Mouse (Mus musculus) hindbrain, postnatal 0 days (tissue): ENCODE results near the gene Gpr162. TPM values are rescaled to one million over a fixed set of nuclear protein-coding genes. Genes with fewer than 3 reads are reported as not detected.
A peak's percentile ranks its signal among the peaks of the same experiment; 100 is the strongest.

Experiments
- ATAC-seq: fragments of 200-750 bp; cut with Nextera tagmentation; 2 replicates; pipeline ENCODE4 v1.8.0; 2017; ENCODE audit warnings: mild to moderate bottlenecking, moderate TSS enrichment, moderate library complexity
- DNase-seq: peaks from one replicate; pipeline ENCODE4 v3.0.0-alpha.2; 2015; ENCODE audit warnings: low spot score
- H3K27ac ChIP-seq: fragments of 300-500 bp; sonication (generic); 2 replicates; pipeline ENCODE4 v1.5.1; 2014; ENCODE audit warnings: mild to moderate bottlenecking
- H3K27me3 ChIP-seq: fragments of 300-500 bp; sonication (generic); 2 replicates; pipeline ENCODE4 v1.6.1; 2014; ENCODE audit warnings: low read length, mixed read lengths; ENCODE audit not compliant: insufficient read depth
- H3K36me3 ChIP-seq: fragments of 300-500 bp; sonication (generic); 2 replicates; pipeline ENCODE4 v1.6.1; 2014; ENCODE audit warnings: low read length, mixed read lengths; ENCODE audit not compliant: insufficient read depth
- H3K4me1 ChIP-seq: fragments of 300-500 bp; sonication (generic); 2 replicates; pipeline ENCODE4 v1.6.1; 2014; ENCODE audit warnings: antibody characterized with exemption, low read length, mixed read lengths; ENCODE audit not compliant: insufficient read depth
- H3K4me2 ChIP-seq: fragments of 300-500 bp; sonication (generic); 2 replicates; pipeline ENCODE4 v1.6.1; 2014; ENCODE audit warnings: low read depth, mild to moderate bottlenecking, low read length, moderate library complexity, mixed read lengths
- H3K4me3 ChIP-seq: fragments of 300-500 bp; sonication (generic); 2 replicates; pipeline ENCODE4 v1.5.1; 2014; ENCODE audit warnings: low read length
- H3K9ac ChIP-seq: fragments of 300-500 bp; sonication (generic); replicated peaks from 2 replicates; pipeline ENCODE4 v1.6.1; 2014; ENCODE audit warnings: mild to moderate bottlenecking, low read length, moderate library complexity, mixed read lengths
- H3K9me3 ChIP-seq: fragments of 300-500 bp; sonication (generic); 2 replicates; pipeline ENCODE4 v1.6.1; 2016; ENCODE audit warnings: low read length, mixed read lengths
- CTCF ChIP-seq: IDR thresholded peaks from 2 replicates; pipeline ENCODE4 v1.5.1; 2016; ENCODE audit warnings: antibody characterized with exemption, control low read depth, low read depth
- WGBS: fragments of 180-500 bp; shearing (Covaris S2); extraction: QIAGEN DNeasy Blood & Tissue Kit; methylation state at CpG from one replicate; pipeline ENCODE4 v1.1.7; 2014; 5-methylcytosine and 5-hydroxymethylcytosine counted together
- polyA plus RNA-seq: library from polyadenylated mRNA; unstranded; fragments of >200 nt; fragmentation: Nextera tagmentation; extraction: Ambion mirVana; gene quantifications from 2 replicates; pipeline ENCODE4 v1.2.1, GENCODE M21; 2015
- total RNA-seq: library from RNA; depleted of rRNA; stranded (reverse); fragments of >200 nt; gene quantifications from 2 replicates; pipeline ENCODE4 v1.2.3, GENCODE M21; 2014; rRNA removed

Gpr162 gene
- total and polyA plus RNA-seq, 2 experiments from 2014 or later, result 31.9 to 194 TPM

- H3K36me3 ChIP-seq, result no peaks in the 10 kb centered on the region
- H3K9ac ChIP-seq, result peak overlapping the region; percentile 54
- ATAC-seq, result peak; percentile 11
- 1% methylated on average over 35 of the region's 35 CpGs for WGBS
- no peaks in the 10 kb centered on the region for H3K9me3 ChIP-seq
- peak; percentile 86 for TF ChIP-seq CTCF
- peak overlapping the region; percentile 97 for H3K4me2 ChIP-seq
- peak overlapping the region; percentile 78 for H3K27ac ChIP-seq
- no peaks in the 10 kb centered on the region for H3K27me3 ChIP-seq
- peak; percentile 87 for DNase-seq
- peaks cover 23% of the 10 kb centered on the region for H3K4me1 ChIP-seq
- peak overlapping the region; percentile 51 for H3K4me3 ChIP-seq
Observed at GRCm38 (mm10) chr6:124809052-124809774, 54.6 kb downstream of the Gpr162 start.

Other genes with a start within 250 kb of the Gpr162 start
- not detected in 2 replicates for gene C1s2, start 227.9 kb downstream of the Gpr162 start, total RNA-seq
- gene C1s2, start 227.9 kb downstream of the Gpr162 start, polyA plus RNA-seq, result 0.13 and 0.18 TPM in 2 replicates
- 32.0 and 48.5 TPM in 2 replicates for gene Lpcat3, start 201.0 kb downstream of the Gpr162 start, total RNA-seq
- 49.5 and 53.3 TPM in 2 replicates for gene Lpcat3, start 201.0 kb downstream of the Gpr162 start, polyA plus RNA-seq
- gene Emg1, start 151.8 kb downstream of the Gpr162 start, total RNA-seq, result 75.8 and 102 TPM in 2 replicates
- 100 and 102 TPM in 2 replicates for gene Emg1, start 151.8 kb downstream of the Gpr162 start, polyA plus RNA-seq
- gene Phb2, start 151.6 kb downstream of the Gpr162 start, total RNA-seq, result 218 and 223 TPM in 2 replicates
- 267 and 270 TPM in 2 replicates for gene Phb2, start 151.6 kb downstream of the Gpr162 start, polyA plus RNA-seq
- 3.8 and 3.9 TPM in 2 replicates for gene Ptpn6, start 125.3 kb downstream of the Gpr162 start, total RNA-seq
- gene Ptpn6, start 125.3 kb downstream of the Gpr162 start, polyA plus RNA-seq, result 4.3 and 4.8 TPM in 2 replicates
- 212 and 236 TPM in 2 replicates for gene Grcc10, start 122.6 kb downstream of the Gpr162 start, total RNA-seq
- 643 and 649 TPM in 2 replicates for gene Grcc10, start 122.6 kb downstream of the Gpr162 start, polyA plus RNA-seq
- 0.26 TPM in 1 of 2 replicates, not detected in the other for gene Gm45234, start 108.0 kb downstream of the Gpr162 start, total RNA-seq
- gene Gm45234, start 108.0 kb downstream of the Gpr162 start, polyA plus RNA-seq, result not detected in 2 replicates
- gene Atn1, start 107.5 kb downstream of the Gpr162 start, total RNA-seq, result 19.1 and 23.7 TPM in 2 replicates
- gene Atn1, start 107.5 kb downstream of the Gpr162 start, polyA plus RNA-seq, result 19.9 and 21.3 TPM in 2 replicates
- 281 and 357 TPM in 2 replicates for gene Eno2, start 94.3 kb downstream of the Gpr162 start, total RNA-seq
- gene Eno2, start 94.3 kb downstream of the Gpr162 start, polyA plus RNA-seq, result 213 and 216 TPM in 2 replicates
- gene Lrrc23, start 84.3 kb downstream of the Gpr162 start, total RNA-seq, result 6.7 and 9.2 TPM in 2 replicates
- gene Lrrc23, start 84.3 kb downstream of the Gpr162 start, polyA plus RNA-seq, result 5.4 and 8.7 TPM in 2 replicates
- 7.3 and 8.7 TPM in 2 replicates for gene Spsb2, start 55.3 kb downstream of the Gpr162 start, total RNA-seq
- gene Spsb2, start 55.3 kb downstream of the Gpr162 start, polyA plus RNA-seq, result 9.6 and 9.8 TPM in 2 replicates
- 506 and 525 TPM in 2 replicates for gene Tpi1, start 49.7 kb downstream of the Gpr162 start, total RNA-seq
- gene Tpi1, start 49.7 kb downstream of the Gpr162 start, polyA plus RNA-seq, result 515 and 534 TPM in 2 replicates
- gene Usp5, start 34.5 kb downstream of the Gpr162 start, total RNA-seq, result 222 and 233 TPM in 2 replicates
- 182 and 189 TPM in 2 replicates for gene Usp5, start 34.5 kb downstream of the Gpr162 start, polyA plus RNA-seq
- 34.7 and 39.9 TPM in 2 replicates for gene Cdca3, start 34.4 kb downstream of the Gpr162 start, total RNA-seq
- 40.9 and 47.3 TPM in 2 replicates for gene Cdca3, start 34.4 kb downstream of the Gpr162 start, polyA plus RNA-seq
- gene Gnb3, start 23.7 kb downstream of the Gpr162 start, total RNA-seq, result 0.68 and 0.72 TPM in 2 replicates
- gene Gnb3, start 23.7 kb downstream of the Gpr162 start, polyA plus RNA-seq, result 1.6 and 2.2 TPM in 2 replicates
- 71.3 and 79.5 TPM in 2 replicates for gene P3h3, start 6.2 kb downstream of the Gpr162 start, total RNA-seq
- gene P3h3, start 6.2 kb downstream of the Gpr162 start, polyA plus RNA-seq, result 11.3 and 12.0 TPM in 2 replicates
- gene Cd4, start 24.2 kb upstream of the Gpr162 start, total RNA-seq, result 0.05 TPM in 1 of 2 replicates, not detected in the other
- 0.13 and 0.18 TPM in 2 replicates for gene Cd4, start 24.2 kb upstream of the Gpr162 start, polyA plus RNA-seq
- 1.8 and 2.2 TPM in 2 replicates for gene Lag3, start 47.7 kb upstream of the Gpr162 start, total RNA-seq
- gene Lag3, start 47.7 kb upstream of the Gpr162 start, polyA plus RNA-seq, result 3.3 and 3.6 TPM in 2 replicates
- 913 and 1,024 TPM in 2 replicates for gene Ptms, start 56.1 kb upstream of the Gpr162 start, total RNA-seq
- gene Ptms, start 56.1 kb upstream of the Gpr162 start, polyA plus RNA-seq, result 767 and 773 TPM in 2 replicates
- gene Mlf2, start 67.4 kb upstream of the Gpr162 start, total RNA-seq, result 639 and 964 TPM in 2 replicates
- gene Mlf2, start 67.4 kb upstream of the Gpr162 start, polyA plus RNA-seq, result 618 and 628 TPM in 2 replicates
- 113 and 146 TPM in 2 replicates for gene Cops7a, start 101.6 kb upstream of the Gpr162 start, total RNA-seq
- gene Cops7a, start 101.6 kb upstream of the Gpr162 start, polyA plus RNA-seq, result 97.1 and 101 TPM in 2 replicates
- gene Pianp, start 132.7 kb upstream of the Gpr162 start, total RNA-seq, result 24.1 and 32.9 TPM in 2 replicates
- 58.9 and 65.4 TPM in 2 replicates for gene Pianp, start 132.7 kb upstream of the Gpr162 start, polyA plus RNA-seq
- 37.3 and 38.6 TPM in 2 replicates for gene Zfp384, start 145.2 kb upstream of the Gpr162 start, total RNA-seq
- 10.3 and 11.6 TPM in 2 replicates for gene Zfp384, start 145.2 kb upstream of the Gpr162 start, polyA plus RNA-seq
- 60.7 and 78.3 TPM in 2 replicates for gene Ing4, start 175.8 kb upstream of the Gpr162 start, total RNA-seq
- gene Ing4, start 175.8 kb upstream of the Gpr162 start, polyA plus RNA-seq, result 97.6 and 102 TPM in 2 replicates
- gene Acrbp, start 185.7 kb upstream of the Gpr162 start, total RNA-seq, result 10.5 and 17.3 TPM in 2 replicates
- gene Acrbp, start 185.7 kb upstream of the Gpr162 start, polyA plus RNA-seq, result 12.2 and 17.5 TPM in 2 replicates
- gene Lpar5, start 203.9 kb upstream of the Gpr162 start, total RNA-seq, result 0.75 and 1.8 TPM in 2 replicates
- gene Lpar5, start 203.9 kb upstream of the Gpr162 start, polyA plus RNA-seq, result 0.68 and 0.88 TPM in 2 replicates
- gene Chd4, start 232.0 kb upstream of the Gpr162 start, total RNA-seq, result 101 and 106 TPM in 2 replicates
- gene Chd4, start 232.0 kb upstream of the Gpr162 start, polyA plus RNA-seq, result 90.2 and 94.7 TPM in 2 replicates